Comparison of ENCODE assay signal across 19 mouse cellular contexts in the genomic region with DNA sequence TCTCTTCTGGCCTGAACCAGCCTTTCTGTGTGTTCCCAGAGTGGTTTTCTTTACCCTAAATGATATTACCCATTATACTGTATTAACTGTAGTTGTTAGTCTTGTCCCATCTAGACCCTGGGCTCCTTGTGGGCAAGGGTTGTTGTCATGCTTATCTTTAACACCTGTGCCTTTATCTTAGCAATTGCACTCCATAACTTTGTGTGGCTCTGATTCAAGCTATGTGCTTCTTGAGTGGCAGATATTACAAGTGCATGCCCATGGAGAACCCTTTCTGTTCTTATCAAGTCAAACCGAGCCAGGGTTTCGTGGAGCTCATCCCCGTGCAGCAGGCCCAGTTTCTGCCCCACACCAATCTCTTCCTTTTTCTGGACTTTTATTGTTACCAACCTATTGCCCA.
"Had no signal": no experiment of that assay in that cellular context is flagged by ENCODE, and none has a peak within 500 bp of the region (broad histone marks: within the 10 kb centered on the region; RNA-seq: fewer than 3 reads in every experiment).

No protein-coding gene starts in this region.

- H3K9me3 ChIP-seq: limb, embryonic 12.5 days; limb, embryonic 15.5 days; midbrain, embryonic 10.5 days; midbrain, embryonic 13.5 days; neural tube, embryonic 13.5 days had no signal

- H3K27me3 ChIP-seq: limb, embryonic 12.5 days; limb, embryonic 15.5 days; midbrain, embryonic 13.5 days; neural tube, embryonic 13.5 days had no signal

- H3K4me1 ChIP-seq: limb, embryonic 12.5 days; limb, embryonic 15.5 days; midbrain, embryonic 10.5 days; midbrain, embryonic 13.5 days; neural tube, embryonic 13.5 days had no signal

- H3K4me2 ChIP-seq: limb, embryonic 12.5 days; limb, embryonic 15.5 days; midbrain, embryonic 13.5 days; neural tube, embryonic 13.5 days had no signal

- DNase-seq: kidney, adult 2 months; kidney, postnatal 36 days; layer of hippocampus, postnatal 36 days; left cerebral cortex, postnatal 4 days; lung, adult 2 months; lung, postnatal 14 days; lung, postnatal 4 days; thymus, adult 18-20 months; thymus, postnatal 14 days had no signal

- H3K4me3 ChIP-seq: left cerebral cortex, adult 2 months; limb, embryonic 12.5 days; limb, embryonic 15.5 days; midbrain, embryonic 10.5 days; midbrain, embryonic 13.5 days; myocyte; neural tube, embryonic 13.5 days had no signal

- H3K9ac ChIP-seq: limb, embryonic 12.5 days; limb, embryonic 15.5 days; midbrain, embryonic 13.5 days; neural tube, embryonic 13.5 days had no signal

- ATAC-seq: intestine, postnatal 0 days; midbrain, embryonic 13.5 days; midbrain, embryonic 16.5 days had no signal

- H3K27ac ChIP-seq: kidney, postnatal 0 days; left cerebral cortex, adult 2 months; limb, embryonic 12.5 days; limb, embryonic 15.5 days; midbrain, embryonic 10.5 days; midbrain, embryonic 13.5 days; neural tube, embryonic 13.5 days had no signal
